Mouse (Mus musculus) midbrain, embryonic 15.5 days (tissue): ENCODE results near the gene Ackr4. TPM values are rescaled to one million over a fixed set of nuclear protein-coding genes. Genes with fewer than 3 reads are reported as not detected.

Experiments used
- ATAC-seq: fragments of 200-750 bp; cut with Nextera tagmentation; replicated peaks from 2 replicates; pipeline ENCODE4 v1.8.0; 2017; ENCODE audit warnings: moderate TSS enrichment
- H3K27ac ChIP-seq: fragments of 300-500 bp; sonication (generic); 2 replicates; pipeline ENCODE4 v1.5.1; 2015; ENCODE audit warnings: mild to moderate bottlenecking, inconsistent platforms
- H3K27me3 ChIP-seq: fragments of 300-500 bp; sonication (generic); replicated peaks from 2 replicates; pipeline ENCODE4 v1.6.1; 2015; ENCODE audit warnings: inconsistent platforms
- H3K36me3 ChIP-seq: fragments of 300-500 bp; sonication (generic); replicated peaks from 2 replicates; pipeline ENCODE4 v1.6.1; 2015; ENCODE audit warnings: inconsistent platforms
- H3K4me1 ChIP-seq: fragments of 300-500 bp; sonication (generic); 2 replicates; pipeline ENCODE4 v1.6.1; 2015; ENCODE audit warnings: inconsistent platforms
- H3K4me2 ChIP-seq: fragments of 300-500 bp; sonication (generic); 2 replicates; pipeline ENCODE4 v1.6.1; 2015; ENCODE audit warnings: inconsistent platforms, mild to moderate bottlenecking, moderate library complexity
- H3K4me3 ChIP-seq: fragments of 300-500 bp; sonication (generic); 2 replicates; pipeline ENCODE4 v1.5.1; 2015; ENCODE audit warnings: mild to moderate bottlenecking, inconsistent platforms
- H3K9ac ChIP-seq: fragments of 300-500 bp; sonication (generic); 2 replicates; pipeline ENCODE4 v1.6.1; 2015; ENCODE audit warnings: mild to moderate bottlenecking, inconsistent platforms
- H3K9me3 ChIP-seq: fragments of 300-500 bp; sonication (generic); 2 replicates; pipeline ENCODE4 v1.6.1; 2016; ENCODE audit warnings: inconsistent platforms
- WGBS: fragments of 180-500 bp; shearing (Covaris S2); methylation state at CpG from one replicate; pipeline ENCODE4 v1.1.7; 2015; ENCODE audit warnings: mixed read lengths; 5-methylcytosine and 5-hydroxymethylcytosine counted together
- polyA plus RNA-seq: library from polyadenylated mRNA; unstranded; fragments of >200 nt; fragmentation: Nextera tagmentation; extraction: Ambion mirVana; gene quantifications from 2 replicates; pipeline ENCODE4 v1.2.1, GENCODE M21; 2015

Ackr4 gene
- polyA plus RNA-seq, 1 experiment from 2014 or later, result 0.80 TPM

- no peak overlapping the region for H3K4me2 ChIP-seq
- no peaks in the 10 kb centered on the region for H3K36me3 ChIP-seq
- ATAC-seq, result no peak
- no peaks in the 10 kb centered on the region for H3K9me3 ChIP-seq
- WGBS, result 85% methylated on average over 8 of the region's 8 CpGs
- H3K4me3 ChIP-seq, result no peak overlapping the region
- H3K27ac ChIP-seq, result no peak overlapping the region
- no peaks in the 10 kb centered on the region for H3K27me3 ChIP-seq
- no peak overlapping the region for H3K9ac ChIP-seq
- H3K4me1 ChIP-seq, result no peaks in the 10 kb centered on the region
These were observed 17.7 kb upstream of the Ackr4 start for GRCm38 (mm10) chr9:104144314-104144996.

- Histone ChIP-seq H3K4me1 (no peaks in the 10 kb centered on the region), H3K27me3 (no peaks in the 10 kb centered on the region), H3K9ac (no peak overlapping the region), H3K36me3 (no peaks in the 10 kb centered on the region), H3K4me2 (no peak overlapping the region), H3K9me3 (no peaks in the 10 kb centered on the region), H3K4me3 (no peak overlapping the region), H3K27ac (no peak overlapping the region)
- 89% methylated on average over 14 of the region's 14 CpGs for WGBS
- ATAC-seq, result no peak
These were observed 16.1 kb upstream of the Ackr4 start for GRCm38 (mm10) chr9:104142805-104143204.

GRCm38 (mm10) chr9:104140351-104140750, 13.6 kb upstream of the Ackr4 start:
- no peak overlapping the region for H3K9ac ChIP-seq
- H3K27me3 ChIP-seq, result no peaks in the 10 kb centered on the region
- WGBS, result 88% methylated on average over 6 of the region's 6 CpGs
- H3K4me1 ChIP-seq, result no peaks in the 10 kb centered on the region
- no peaks in the 10 kb centered on the region for H3K9me3 ChIP-seq
- ATAC-seq, result no peak
- H3K4me3 ChIP-seq, result no peak overlapping the region
- no peak overlapping the region for H3K27ac ChIP-seq
- H3K4me2 ChIP-seq, result no peak overlapping the region
- H3K36me3 ChIP-seq, result no peaks in the 10 kb centered on the region

- ATAC-seq, result no peak
- Histone ChIP-seq H3K9me3 (no peaks in the 10 kb centered on the region), H3K4me3 (no peak overlapping the region), H3K4me2 (no peak overlapping the region), H3K27ac (no peak overlapping the region), H3K27me3 (no peaks in the 10 kb centered on the region), H3K4me1 (peaks cover 9% of the 10 kb centered on the region; the same call in 1 of the 2 replicates), H3K9ac (no peak overlapping the region), H3K36me3 (no peaks in the 10 kb centered on the region)
- 90% methylated on average over 9 of the region's 9 CpGs for WGBS
These were observed 3.5 kb upstream of the Ackr4 start for GRCm38 (mm10) chr9:104130141-104130755.

- H3K4me1 ChIP-seq, result peaks cover 9% of the 10 kb centered on the region; the same call in 1 of the 2 replicates
- no peaks in the 10 kb centered on the region for H3K27me3 ChIP-seq
- H3K4me3 ChIP-seq, result no peak overlapping the region
- H3K9ac ChIP-seq, result no peak overlapping the region
- 31% methylated on average over 2 of the region's 2 CpGs for WGBS
- no peak overlapping the region for H3K4me2 ChIP-seq
- no peaks in the 10 kb centered on the region for H3K36me3 ChIP-seq
- 0 out of 2 replicates have a peak, but pooled peaks have one; percentile 4 for ATAC-seq
- H3K9me3 ChIP-seq, result no peaks in the 10 kb centered on the region
- H3K27ac ChIP-seq, result peak overlapping the region; percentile 60
These were observed 1.4 kb upstream of the Ackr4 start for GRCm38 (mm10) chr9:104128110-104128509.

- Histone ChIP-seq H3K27ac (0 out of 2 replicates have a peak overlapping the region, but pooled peaks have one; percentile 4), H3K9me3 (no peaks in the 10 kb centered on the region), H3K27me3 (no peaks in the 10 kb centered on the region), H3K9ac (no peak overlapping the region), H3K4me2 (no peak overlapping the region), H3K4me3 (no peak overlapping the region), H3K4me1 (peaks cover 7% of the 10 kb centered on the region; the same call in 1 of the 2 replicates), H3K36me3 (no peaks in the 10 kb centered on the region)
- no peak for ATAC-seq
- WGBS, result 30% methylated on average over 5 of the region's 5 CpGs
These were observed 3.1 kb downstream of the Ackr4 start for GRCm38 (mm10) chr9:104123622-104124021.

GRCm38 (mm10) chr9:104123101-104123500, 3.6 kb downstream of the Ackr4 start:
- H3K36me3 ChIP-seq, result no peaks in the 10 kb centered on the region
- H3K9me3 ChIP-seq, result no peaks in the 10 kb centered on the region
- WGBS, result 79% methylated on average over 5 of the region's 5 CpGs
- no peak for ATAC-seq
- H3K4me1 ChIP-seq, result peaks cover 5% of the 10 kb centered on the region; the same call in 1 of the 2 replicates
- no peak overlapping the region for H3K9ac ChIP-seq
- H3K4me2 ChIP-seq, result no peak overlapping the region
- H3K27me3 ChIP-seq, result no peaks in the 10 kb centered on the region
- H3K4me3 ChIP-seq, result no peak overlapping the region
- no peak overlapping the region for H3K27ac ChIP-seq

- H3K4me1 ChIP-seq, result no peaks in the 10 kb centered on the region
- WGBS, result 84% methylated on average over 5 of the region's 5 CpGs
- H3K4me2 ChIP-seq, result no peak overlapping the region
- no peak overlapping the region for H3K4me3 ChIP-seq
- no peaks in the 10 kb centered on the region for H3K27me3 ChIP-seq
- H3K27ac ChIP-seq, result no peak overlapping the region
- peaks cover 3% of the 10 kb centered on the region; the same call in 1 of the 2 replicates for H3K9me3 ChIP-seq
- no peak for ATAC-seq
- no peak overlapping the region for H3K9ac ChIP-seq
- no peaks in the 10 kb centered on the region for H3K36me3 ChIP-seq
These were observed 17.6 kb downstream of the Ackr4 start for GRCm38 (mm10) chr9:104109151-104109550.

GRCm38 (mm10) chr9:104108571-104109143, 18.1 kb downstream of the Ackr4 start:
- Histone ChIP-seq H3K27me3 (no peaks in the 10 kb centered on the region), H3K9me3 (peaks cover 3% of the 10 kb centered on the region; the same call in 1 of the 2 replicates), H3K27ac (no peak overlapping the region), H3K9ac (no peak overlapping the region), H3K4me3 (no peak overlapping the region), H3K4me2 (no peak overlapping the region), H3K36me3 (no peaks in the 10 kb centered on the region), H3K4me1 (no peaks in the 10 kb centered on the region)
- ATAC-seq, result no peak
- 68% methylated on average over 2 of the region's 2 CpGs for WGBS

- ATAC-seq, result no peak
- H3K4me1 ChIP-seq, result no peaks in the 10 kb centered on the region
- H3K4me3 ChIP-seq, result no peak overlapping the region
- no peaks in the 10 kb centered on the region for H3K36me3 ChIP-seq
- no peak overlapping the region for H3K4me2 ChIP-seq
- no peak overlapping the region for H3K27ac ChIP-seq
- no peaks in the 10 kb centered on the region for H3K27me3 ChIP-seq
- H3K9me3 ChIP-seq, result peaks cover 3% of the 10 kb centered on the region; the same call in 1 of the 2 replicates
- 80% methylated on average over 6 of the region's 6 CpGs for WGBS
- H3K9ac ChIP-seq, result no peak overlapping the region
These were observed 19.3 kb downstream of the Ackr4 start for GRCm38 (mm10) chr9:104107482-104107881.

GRCm38 (mm10) chr9:104106930-104107329, 19.8 kb downstream of the Ackr4 start:
- peaks cover 1% of the 10 kb centered on the region; the same call in 1 of the 2 replicates for H3K9me3 ChIP-seq
- no peaks in the 10 kb centered on the region for H3K4me1 ChIP-seq
- no peak overlapping the region for H3K9ac ChIP-seq
- no peaks in the 10 kb centered on the region for H3K27me3 ChIP-seq
- H3K4me3 ChIP-seq, result no peak overlapping the region
- H3K4me2 ChIP-seq, result no peak overlapping the region
- WGBS, result 87% methylated on average over 9 of the region's 9 CpGs
- no peaks in the 10 kb centered on the region for H3K36me3 ChIP-seq
- no peak overlapping the region for H3K27ac ChIP-seq
- ATAC-seq, result no peak

- H3K9ac ChIP-seq, result no peak overlapping the region
- no peak for ATAC-seq
- no peak overlapping the region for H3K4me3 ChIP-seq
- H3K9me3 ChIP-seq, result no peaks in the 10 kb centered on the region
- 86% methylated on average over 2 of the region's 2 CpGs for WGBS
- no peaks in the 10 kb centered on the region for H3K27me3 ChIP-seq
- H3K4me2 ChIP-seq, result no peak overlapping the region
- H3K4me1 ChIP-seq, result no peaks in the 10 kb centered on the region
- H3K36me3 ChIP-seq, result no peaks in the 10 kb centered on the region
- no peak overlapping the region for H3K27ac ChIP-seq
These were observed 21.7 kb downstream of the Ackr4 start for GRCm38 (mm10) chr9:104104986-104105385.
